Mouse (Mus musculus) megakaryocyte, adult 5-6 weeks (primary cell): ENCODE measurements around the gene Car6. TPM values are rescaled to one million over a fixed set of nuclear protein-coding genes. Genes with fewer than 3 reads are reported as not detected.

Experiments used
- ATAC-seq: 2 replicates; pipeline ENCODE4 v1.8.0; 2016; ENCODE audit warnings: mild to moderate bottlenecking, inconsistent platforms; ENCODE audit not compliant: poor library complexity, severe bottlenecking
- total RNA-seq, 2 experiments: library from RNA; stranded (forward) in 1 of 2; stranded (reverse) in 1 of 2; fragments of 153-499, 151-499 nt in 1 of 2; fragments of 221-1000, 200-1000 nt in 1 of 2; gene quantifications; 2 replicates each; pipeline versions ENCODE4 v1.2.3 to v1.2.4; 2015 to 2017

The Car6 gene
- total RNA-seq (2015) (0.20 and 0.39 TPM in 2 replicates), total RNA-seq (2017) (not detected in 2 replicates)

DNA sequence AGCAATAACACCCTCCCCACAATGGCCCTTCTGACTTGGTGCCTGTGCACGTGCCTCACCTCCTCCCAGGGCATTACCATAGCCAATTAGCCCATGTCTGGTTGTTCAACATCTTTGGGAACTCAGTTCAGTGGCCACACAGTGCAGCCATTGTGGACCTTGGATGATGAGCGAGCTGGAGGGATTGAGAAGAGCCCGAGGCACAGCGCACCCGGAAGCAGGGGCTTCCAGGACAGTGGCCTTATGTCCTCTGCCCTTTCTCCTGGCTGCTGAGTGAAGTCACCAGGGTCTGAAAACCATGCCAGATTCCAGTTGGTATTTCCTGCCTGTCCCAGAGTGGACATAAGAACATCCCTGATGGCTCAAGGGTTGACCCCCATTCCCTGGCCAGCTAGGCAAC, at the start of gene Car6:
TSS of gene Car6 (minus strand) at position 101 of the 400 bp plus-strand sequence.
- ATAC-seq: no peak

- ATAC-seq: no peak
Measured at GRCm38 (mm10) chr4:150249731-150250270, 48.7 kb upstream of the Car6 start.

DNA sequence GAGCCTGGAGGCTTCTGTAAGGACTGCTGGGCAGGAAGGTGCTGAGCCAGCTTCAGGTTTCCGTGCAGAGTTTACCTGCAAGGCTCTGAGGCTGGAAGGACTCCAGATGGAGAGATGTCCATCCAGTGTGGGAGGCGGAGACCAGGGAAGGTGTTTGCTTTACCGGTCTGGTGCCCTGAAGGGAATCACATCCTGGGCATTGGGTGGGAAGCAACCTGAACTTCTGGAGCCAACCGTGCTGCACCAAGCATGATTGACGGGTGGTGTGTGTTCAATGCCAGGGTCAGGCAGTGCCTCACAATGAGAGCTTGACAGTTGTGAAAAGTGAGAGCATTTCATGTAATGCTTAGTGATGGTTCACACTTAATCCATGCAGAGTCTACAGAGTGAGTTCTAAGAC, 47.8 kb upstream of the Car6 start:
- no peak for ATAC-seq

DNA sequence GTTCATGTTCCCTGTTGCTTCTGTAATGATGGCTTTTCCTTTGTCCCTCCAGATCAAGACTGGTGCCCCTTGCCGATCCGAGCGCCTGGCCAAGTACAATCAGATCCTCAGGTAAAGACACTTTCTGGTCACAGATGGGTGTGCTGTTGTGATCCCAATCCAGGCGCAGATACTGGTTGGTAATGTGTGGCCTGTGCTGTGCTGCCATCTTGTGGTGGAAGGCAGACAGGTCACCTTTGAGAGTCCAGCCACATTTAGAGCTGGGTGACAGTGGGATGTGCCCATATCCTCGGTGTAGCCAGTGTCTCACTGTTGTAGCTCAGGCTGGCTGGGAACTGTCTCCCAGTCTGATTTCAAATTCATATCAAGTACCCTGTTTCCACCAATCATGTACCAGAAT, 46.9 kb upstream of the Car6 start:
- peak; percentile 90 for ATAC-seq

DNA sequence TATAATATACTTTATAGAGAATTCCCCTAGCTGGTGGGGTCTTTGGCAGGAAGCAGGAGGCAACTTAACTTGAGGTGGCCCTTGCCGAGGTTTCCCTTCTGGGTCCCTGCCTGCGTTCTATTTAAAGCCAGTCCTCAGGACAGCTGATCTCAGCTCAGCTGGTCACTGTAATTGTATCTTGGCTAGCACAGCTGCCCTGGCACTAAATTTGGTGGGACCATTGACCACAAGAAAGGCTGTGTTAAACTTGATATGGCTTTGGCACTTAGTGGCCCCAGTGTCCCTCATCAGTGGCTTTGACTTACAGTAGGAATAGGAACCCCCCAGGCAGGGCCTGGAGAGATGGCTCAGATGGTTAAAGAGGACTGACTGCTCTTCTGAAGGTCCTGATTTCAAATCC, 44.7 kb upstream of the Car6 start:
- no peak for ATAC-seq

GRCm38 (mm10) chr4:150242745-150243144, 41.6 kb upstream of the Car6 start:
- ATAC-seq: peak; percentile 57

- ATAC-seq: no peak
Measured at GRCm38 (mm10) chr4:150241708-150242107, 40.6 kb upstream of the Car6 start.

DNA sequence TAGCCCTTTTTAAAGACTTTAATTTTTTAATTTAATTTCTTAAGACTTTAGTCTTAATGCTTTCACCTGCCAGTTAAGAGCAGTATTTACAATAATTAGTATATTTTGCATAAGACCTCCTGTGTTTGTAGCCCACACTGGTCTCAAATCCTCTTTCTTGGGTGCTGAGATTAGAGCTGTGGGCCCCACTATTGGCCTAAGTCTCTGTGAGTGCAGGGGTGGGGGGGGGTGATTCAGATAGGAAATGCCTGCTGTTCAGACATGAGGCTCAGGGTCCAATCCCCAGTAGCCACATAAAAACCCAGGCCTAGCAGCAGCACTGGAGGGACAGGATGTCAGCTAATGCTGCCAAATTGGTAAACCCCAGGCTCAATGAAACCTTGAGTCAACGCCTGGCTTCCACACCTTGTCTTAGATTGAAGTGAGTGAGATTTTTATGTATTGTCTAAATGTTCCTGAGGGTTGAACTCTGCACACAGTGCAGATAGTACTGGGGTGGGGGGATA, 39.3 kb upstream of the Car6 start:
- ATAC-seq: no peak

- peak; percentile 56 for ATAC-seq
Measured at GRCm38 (mm10) chr4:150239951-150240368, 38.8 kb upstream of the Car6 start.

DNA sequence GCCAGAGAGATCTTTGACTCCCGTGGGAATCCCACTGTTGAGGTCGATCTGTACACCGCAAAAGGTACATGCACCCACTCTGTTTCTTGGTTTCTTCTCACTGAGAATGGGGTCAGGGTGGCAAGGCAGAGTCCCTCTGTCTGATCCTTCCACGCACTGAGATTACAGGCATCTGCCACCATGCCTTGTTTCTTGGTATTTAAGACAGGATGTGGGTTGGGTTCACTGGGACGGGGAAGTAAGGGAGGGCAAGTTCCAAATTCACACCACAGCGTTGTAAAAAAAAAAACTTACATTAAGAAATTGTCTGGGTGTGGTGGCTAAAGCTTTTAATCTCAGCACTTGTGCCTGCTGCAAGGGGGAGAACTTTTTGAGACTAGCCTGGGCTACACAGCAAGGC, 38.4 kb upstream of the Car6 start:
- peak; percentile 27 for ATAC-seq

- no peak for ATAC-seq
Measured at GRCm38 (mm10) chr4:150239087-150239480, 38.0 kb upstream of the Car6 start.

DNA sequence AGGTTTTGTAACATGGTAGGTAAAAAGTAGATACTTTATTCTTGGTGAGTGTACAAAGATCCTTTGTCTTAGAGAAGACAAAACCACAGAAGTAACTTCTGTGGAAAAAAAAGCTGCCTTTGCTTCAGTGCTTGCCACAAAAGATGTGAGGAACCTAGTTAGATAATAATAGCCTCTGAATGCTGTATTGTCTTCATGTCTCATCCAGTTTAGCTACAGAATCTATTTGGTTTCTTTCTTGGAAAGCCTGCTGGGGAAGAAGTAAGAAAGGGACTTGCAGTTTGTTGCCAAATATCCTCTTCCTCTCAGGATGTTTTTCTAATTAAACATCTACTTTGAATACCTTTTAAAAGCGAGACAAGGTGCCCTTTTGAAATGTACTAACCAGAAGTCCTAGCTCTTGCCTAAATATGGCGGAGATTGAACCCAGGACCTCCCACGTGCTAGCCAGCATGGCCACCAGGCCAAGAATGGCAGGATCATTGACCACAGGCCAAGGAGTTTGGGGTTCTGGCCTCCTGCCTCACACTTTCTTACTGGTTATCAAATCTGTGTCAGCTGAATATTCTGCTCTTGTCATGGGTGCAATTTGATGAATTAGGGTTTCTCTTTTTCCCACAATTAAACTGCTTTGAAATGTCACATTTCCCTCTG, 37.4 kb upstream of the Car6 start:
- ATAC-seq: no peak

DNA sequence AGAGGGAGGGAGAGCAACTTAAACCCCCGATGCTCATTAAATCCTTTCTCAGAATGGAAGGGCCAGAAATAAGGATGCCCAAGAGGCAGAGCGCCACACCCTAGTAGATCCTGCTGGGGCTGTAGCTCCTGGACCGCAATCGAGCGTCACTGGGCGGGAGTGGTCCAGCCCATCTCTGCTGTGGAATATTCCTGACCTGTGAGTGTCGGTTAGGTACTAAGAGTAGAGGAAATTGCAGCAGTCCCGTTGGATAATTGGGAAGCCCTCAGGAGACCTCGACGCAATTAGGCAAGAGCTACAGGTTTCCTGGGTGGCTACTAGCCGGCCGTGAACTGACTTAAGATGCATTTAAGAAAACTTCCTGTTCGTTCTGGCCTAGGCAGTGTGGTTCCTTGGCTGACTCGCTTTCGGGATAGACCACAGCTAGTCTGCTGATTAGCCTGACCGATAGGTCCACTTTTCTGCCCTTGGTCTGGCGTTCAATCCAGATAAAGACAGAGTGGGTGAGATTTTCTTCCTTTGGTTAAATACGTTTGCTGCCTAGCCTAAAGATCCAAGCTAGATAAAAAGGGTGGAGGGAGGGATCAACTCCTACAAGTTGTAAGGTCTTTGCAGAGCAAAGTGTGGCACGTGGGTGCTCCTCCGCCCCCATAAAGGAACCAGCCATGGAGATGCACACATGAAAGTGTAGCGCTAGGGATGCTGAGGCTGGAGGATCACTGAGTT, 36.7 kb upstream of the Car6 start:
- ATAC-seq: peak; percentile 8; the same call in 1 of the 2 replicates

DNA sequence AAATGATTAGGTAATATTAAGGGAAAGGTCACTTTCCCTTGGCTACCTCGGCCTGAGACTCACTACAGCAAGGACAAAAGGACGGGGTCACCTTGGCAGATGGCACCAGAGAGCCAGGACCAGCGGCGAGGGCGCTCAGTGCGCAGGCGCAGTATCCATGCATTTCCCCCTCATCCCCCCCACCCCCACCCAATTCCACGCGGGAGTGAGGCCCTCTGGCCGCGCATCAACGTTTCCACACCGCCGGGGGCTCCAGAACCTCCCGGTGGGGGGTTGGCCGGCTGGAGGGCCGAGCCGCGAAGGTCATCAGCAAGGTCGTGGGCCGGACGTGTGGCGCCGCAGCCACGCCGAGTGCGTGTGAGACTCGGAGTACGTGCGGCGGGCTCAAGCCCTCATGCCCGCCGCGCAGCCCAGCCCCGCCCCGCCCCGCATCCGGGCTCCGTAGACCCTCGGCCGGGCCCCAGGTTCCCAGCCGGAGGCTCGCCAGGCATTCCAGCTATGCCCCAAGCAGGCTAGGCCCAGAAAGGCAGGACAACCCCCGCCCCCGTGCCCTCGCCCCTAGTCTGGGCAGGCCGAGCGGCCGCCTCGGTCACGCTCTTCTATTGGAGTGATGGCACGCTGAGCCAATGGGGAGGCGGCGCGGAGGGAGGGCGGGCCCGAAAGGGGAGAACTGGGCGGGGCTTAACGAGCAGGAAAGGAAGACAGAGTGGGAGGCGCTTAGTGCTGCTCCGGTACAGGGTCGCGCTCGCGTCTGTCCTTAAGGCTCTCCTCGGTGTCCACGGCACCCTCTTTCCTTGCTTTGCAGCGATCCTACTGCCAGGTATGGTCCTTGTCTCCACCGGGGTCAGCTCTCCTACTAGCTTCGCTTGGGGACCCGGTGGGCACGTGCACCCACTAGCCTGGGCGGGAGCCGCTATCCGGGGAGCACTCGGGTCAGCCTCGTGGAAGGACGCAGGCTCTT, 35.7 kb upstream of the Car6 start, which contains the start of gene Eno1:
TSS of gene Eno1 (plus strand) at position 201 of the 961 bp plus-strand sequence.
- ATAC-seq: peak; percentile 72

GRCm38 (mm10) chr4:150236031-150236430, 34.9 kb upstream of the Car6 start:
- ATAC-seq: no peak

DNA sequence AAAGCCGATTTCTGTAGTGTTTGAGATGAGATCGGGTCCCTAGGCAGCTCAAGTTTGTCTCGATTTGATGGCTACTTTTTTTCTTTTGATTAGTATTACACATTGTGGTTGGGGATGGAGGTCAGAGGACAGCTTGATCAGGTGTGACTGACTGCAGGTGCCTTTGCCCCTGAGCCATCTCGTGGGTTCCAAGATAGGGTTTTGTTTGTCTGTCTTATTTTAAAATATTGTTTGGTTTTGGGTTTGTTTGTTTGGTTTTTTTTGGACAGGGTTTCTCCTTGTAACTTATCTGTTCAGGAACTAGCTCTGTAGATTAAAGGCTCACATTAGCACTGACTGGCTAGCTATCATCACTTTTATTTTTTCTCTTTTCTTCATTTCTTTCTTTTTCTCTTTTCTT, 34.5 kb upstream of the Car6 start:
- ATAC-seq: no peak

DNA sequence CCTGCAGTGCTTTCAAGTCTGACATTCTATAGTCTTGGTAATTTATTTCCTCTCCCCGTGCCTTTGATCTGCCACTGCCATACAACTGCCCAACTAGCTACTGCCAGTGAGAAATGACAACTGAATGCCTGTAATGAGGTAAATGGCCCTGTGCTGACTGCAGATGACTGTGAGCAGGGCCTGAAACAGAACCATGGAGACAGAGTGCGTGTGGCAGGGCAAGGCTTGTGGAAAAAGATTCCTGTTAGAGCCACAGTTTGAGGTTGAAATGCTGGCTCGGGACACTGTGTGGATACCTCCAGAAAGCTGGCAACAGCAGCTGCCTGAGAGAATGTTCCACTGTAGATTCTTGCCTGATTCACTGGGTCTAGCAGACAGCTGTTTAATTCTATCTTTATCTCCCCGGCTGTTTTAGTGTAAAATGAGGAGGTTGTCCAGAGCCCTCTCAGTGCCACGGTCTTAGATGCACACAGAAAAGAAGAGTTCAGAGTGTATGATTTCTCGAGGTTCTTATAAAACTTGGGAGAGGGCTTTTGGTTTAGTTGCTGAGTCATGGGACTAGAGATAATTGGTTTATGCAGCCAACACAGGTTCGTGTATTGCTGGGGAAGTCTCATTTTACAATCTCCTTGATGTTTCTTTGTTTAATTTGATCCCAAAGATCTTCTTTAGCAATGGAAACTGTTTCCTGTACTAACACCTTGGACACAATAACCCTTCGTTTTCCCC, 33.6 kb upstream of the Car6 start:
- no peak for ATAC-seq

DNA sequence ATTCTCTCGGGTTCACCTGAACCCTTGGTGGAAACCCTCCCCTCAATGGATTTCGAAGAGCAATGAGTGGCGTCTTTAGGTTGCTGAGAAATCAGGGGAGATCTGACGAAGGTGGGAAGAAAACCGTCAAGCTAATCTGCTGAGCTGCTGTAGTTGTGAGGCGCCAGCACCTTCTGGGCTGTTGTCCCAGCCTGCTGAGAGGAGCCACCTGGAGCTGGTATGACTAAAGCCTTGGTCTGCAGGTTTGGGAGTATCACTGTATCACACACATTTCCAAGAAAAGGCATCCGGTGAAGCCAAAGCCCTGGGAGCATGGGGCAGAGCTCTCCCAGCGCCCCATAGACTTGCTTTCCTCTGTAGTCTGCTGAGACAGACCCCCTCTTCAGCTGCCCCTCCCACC, 30.7 kb upstream of the Car6 start:
- ATAC-seq: no peak

- ATAC-seq: no peak
Measured at GRCm38 (mm10) chr4:150230460-150231407, 29.6 kb upstream of the Car6 start.
